Mouse (Mus musculus) heart, adult 2 months (tissue): ENCODE data around the gene Tbc1d9. TPM values are rescaled to one million over a fixed set of nuclear protein-coding genes. Genes with fewer than 3 reads are reported as not detected.

ENCODE experiments used
- DNase-seq, 2 experiments: peaks; one replicate each; pipeline ENCODE4 v3.0.0; 2021
- H3K27ac ChIP-seq: fragments of 200-600 bp; 2 replicates; pipeline ENCODE4 v1.8.1; 2022
- H3K27me3 ChIP-seq: fragments of 200-500 bp; 2 replicates; pipeline ENCODE4 v1.6.1; 2012; ENCODE audit warnings: mild to moderate bottlenecking, low read length, inconsistent platforms, mixed read lengths; ENCODE audit not compliant: control insufficient read depth, insufficient read depth
- H3K36me3 ChIP-seq: fragments of 200-500 bp; 2 replicates; pipeline ENCODE4 v1.6.1; 2012; ENCODE audit warnings: low read length, inconsistent platforms; ENCODE audit not compliant: control insufficient read depth, insufficient read depth
- H3K4me1 ChIP-seq: fragments of 200-500 bp; 2 replicates; pipeline ENCODE4 v1.6.1; 2011; ENCODE audit warnings: low read length; ENCODE audit not compliant: control insufficient read depth, insufficient read depth
- H3K4me3 ChIP-seq: fragments of 200-600 bp; 2 replicates; pipeline ENCODE4 v1.8.1; 2022
- H3K79me2 ChIP-seq: fragments of 200-500 bp; replicated peaks from 2 replicates; pipeline ENCODE4 v1.6.1; 2012; ENCODE audit warnings: mild to moderate bottlenecking, inconsistent platforms, low read length, moderate library complexity, mixed read lengths; ENCODE audit not compliant: control insufficient read depth, insufficient read depth
- H3K9ac ChIP-seq: fragments of 200-500 bp; 2 replicates; pipeline ENCODE4 v1.6.1; 2012; ENCODE audit warnings: low read depth, mild to moderate bottlenecking, control low read depth, inconsistent platforms, low read length, mixed read lengths
- CTCF ChIP-seq: fragments of 200-600 bp; IDR thresholded peaks from 2 replicates; pipeline ENCODE4 v1.8.1; 2022; ENCODE audit warnings: antibody characterized with exemption, mild to moderate bottlenecking, moderate library complexity
- EP300 ChIP-seq: fragments of 200-500 bp; IDR thresholded peaks from 2 replicates; pipeline ENCODE4 v1.6.1; 2011; ENCODE audit warnings: low read depth, low read length, control low read depth; ENCODE audit not compliant: insufficient read depth
- POLR2A ChIP-seq: fragments of 200-500 bp; IDR thresholded peaks from 2 replicates; pipeline ENCODE4 v1.6.1; 2011; ENCODE audit warnings: mild to moderate bottlenecking, low read depth, low read length, control low read depth; ENCODE audit not compliant: insufficient read depth
- WGBS: fragments of 180-500 bp; shearing (Covaris S2); methylation state at CpG from one replicate; pipeline ENCODE4 v1.1.7; 2018; 5-methylcytosine and 5-hydroxymethylcytosine counted together
- intact Hi-C: fragments of 180-260 bp; cut with DNase I; formaldehyde crosslinking; loops from one replicate; pipeline ENCODE4 v1.15.1; 2025
- polyA plus RNA-seq: library from polyadenylated mRNA; depleted of rRNA; stranded (reverse); fragments of >200 nt; gene quantifications from 2 replicates; pipeline ENCODE4 v1.2.3, GENCODE M21; 2012
- total RNA-seq, 2 experiments: library from RNA; stranded (reverse); gene quantifications; 2 replicates each; pipeline ENCODE4 v1.2.3; 2021

Gene Tbc1d9
- total and polyA plus RNA-seq, 3 experiments = 2.3 to 2.6 (median 2.4) TPM

DNA sequence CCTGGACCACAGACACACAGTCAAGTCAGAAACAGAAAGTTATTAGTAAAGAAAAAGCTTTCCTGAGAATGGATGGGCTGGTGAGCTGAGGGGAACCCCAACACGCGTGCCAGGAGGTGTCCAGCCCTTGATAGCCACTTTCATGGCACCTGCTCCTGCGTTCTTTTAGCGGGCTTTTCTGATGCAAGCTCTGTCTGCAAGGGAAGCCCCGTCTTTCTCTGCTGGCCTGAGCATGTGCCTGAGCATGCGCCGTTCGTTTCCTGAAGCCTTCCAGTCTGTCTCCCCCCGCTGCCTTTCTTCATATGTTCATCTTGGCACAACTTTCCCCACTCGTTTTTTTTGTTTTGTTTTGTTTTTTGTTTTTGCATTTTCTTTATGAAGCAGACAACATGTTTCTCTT is 10.5 kb downstream of the Tbc1d9 start:
- no peak overlapping the region for H3K27ac ChIP-seq
- TF ChIP-seq POLR2A = no peak
- no peak for TF ChIP-seq EP300
- TF ChIP-seq CTCF = no peak
- no peak overlapping the region for H3K9ac ChIP-seq
- 63% methylated on average over 10 of the region's 10 CpGs for WGBS
- no peaks in the 10 kb centered on the region for H3K36me3 ChIP-seq
- H3K27me3 ChIP-seq = no peaks in the 10 kb centered on the region
- H3K79me2 ChIP-seq = no peaks in the 10 kb centered on the region
- H3K4me3 ChIP-seq = no peak overlapping the region
- H3K4me1 ChIP-seq = peaks cover 4% of the 10 kb centered on the region; the same call in 1 of the 2 replicates
- intact Hi-C loops = no loop called here
- no peak for DNase-seq

DNA sequence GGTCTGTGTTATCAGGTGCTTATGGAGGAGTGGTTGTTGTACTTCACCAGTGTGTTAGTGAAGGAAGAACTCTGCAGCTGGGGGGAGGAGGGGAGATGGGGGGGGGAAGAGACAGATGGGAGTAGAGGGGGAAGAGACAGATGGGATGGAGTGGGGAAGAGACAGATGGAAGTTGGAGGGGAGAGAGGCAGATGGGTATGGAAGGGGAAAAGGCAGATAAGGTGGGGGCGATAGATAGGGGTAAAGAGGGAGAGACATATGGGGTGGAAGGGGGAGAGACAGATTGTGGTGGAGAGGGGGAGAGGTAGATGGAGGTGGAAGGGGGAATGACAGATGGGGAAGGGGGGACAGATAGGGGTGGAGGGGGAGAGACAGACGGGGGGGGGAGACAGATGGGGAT is 11.6 kb downstream of the Tbc1d9 start:
- no peak for TF ChIP-seq CTCF
- Histone ChIP-seq H3K4me1 (peaks cover 4% of the 10 kb centered on the region; the same call in 1 of the 2 replicates), H3K9ac (no peak overlapping the region), H3K27me3 (no peaks in the 10 kb centered on the region), H3K79me2 (no peaks in the 10 kb centered on the region), H3K27ac (no peak overlapping the region), H3K36me3 (no peaks in the 10 kb centered on the region), H3K4me3 (no peak overlapping the region)
- intact Hi-C loops = no loop called here
- DNase-seq = no peak
- WGBS = 75% methylated on average over 2 of the region's 2 CpGs

DNA sequence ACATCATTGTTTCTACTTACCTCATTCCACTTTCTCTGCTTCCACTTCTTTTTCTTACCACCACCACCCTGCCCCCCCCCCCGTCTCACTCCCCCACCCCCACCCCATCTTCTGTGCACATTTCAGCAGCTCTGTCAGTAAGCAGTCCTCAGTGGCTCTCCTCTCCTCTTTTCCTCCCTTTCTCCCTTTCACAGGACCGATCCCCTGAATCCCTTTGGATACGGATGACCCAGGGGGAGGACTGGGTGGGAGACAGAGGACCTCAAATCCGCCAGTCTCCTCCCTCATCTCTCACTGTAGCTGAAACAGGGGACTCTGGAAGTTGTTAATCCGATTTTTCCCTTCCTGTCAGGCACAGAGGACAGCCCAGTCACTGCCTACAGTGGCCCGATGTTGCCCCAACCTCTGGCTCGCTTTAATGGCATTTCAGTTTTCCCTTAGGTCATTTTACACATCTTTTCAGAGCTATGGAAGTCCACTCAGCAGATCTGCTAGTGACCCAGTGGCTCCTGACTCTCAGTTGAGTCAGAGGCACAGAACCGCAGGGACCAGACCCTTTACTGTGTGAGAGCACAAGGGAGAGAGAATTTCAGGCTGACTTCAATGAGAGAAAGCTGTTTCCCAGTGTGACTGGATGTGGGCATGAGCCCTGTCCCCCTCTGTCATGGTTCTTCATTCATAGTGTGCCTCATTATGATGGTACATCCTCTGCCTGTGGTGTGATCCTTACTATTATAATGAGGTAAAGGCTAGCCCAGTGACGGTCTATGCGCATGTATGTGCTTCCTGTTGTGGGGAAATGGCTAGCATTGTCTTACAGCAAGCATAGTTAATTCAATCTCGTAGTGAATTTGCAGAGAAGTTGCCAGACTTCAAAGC is 12.4 kb downstream of the Tbc1d9 start:
- Histone ChIP-seq H3K79me2 (no peaks in the 10 kb centered on the region), H3K36me3 (no peaks in the 10 kb centered on the region), H3K27me3 (no peaks in the 10 kb centered on the region), H3K27ac (no peak overlapping the region), H3K9ac (no peak overlapping the region), H3K4me1 (peaks cover 4% of the 10 kb centered on the region; the same call in 1 of the 2 replicates), H3K4me3 (no peak overlapping the region)
- TF ChIP-seq EP300 (no peak), CTCF (no peak), POLR2A (no peak)
- WGBS = 43% methylated on average over 11 of the region's 11 CpGs
- intact Hi-C loops = no loop called here
- no peak for DNase-seq

DNA sequence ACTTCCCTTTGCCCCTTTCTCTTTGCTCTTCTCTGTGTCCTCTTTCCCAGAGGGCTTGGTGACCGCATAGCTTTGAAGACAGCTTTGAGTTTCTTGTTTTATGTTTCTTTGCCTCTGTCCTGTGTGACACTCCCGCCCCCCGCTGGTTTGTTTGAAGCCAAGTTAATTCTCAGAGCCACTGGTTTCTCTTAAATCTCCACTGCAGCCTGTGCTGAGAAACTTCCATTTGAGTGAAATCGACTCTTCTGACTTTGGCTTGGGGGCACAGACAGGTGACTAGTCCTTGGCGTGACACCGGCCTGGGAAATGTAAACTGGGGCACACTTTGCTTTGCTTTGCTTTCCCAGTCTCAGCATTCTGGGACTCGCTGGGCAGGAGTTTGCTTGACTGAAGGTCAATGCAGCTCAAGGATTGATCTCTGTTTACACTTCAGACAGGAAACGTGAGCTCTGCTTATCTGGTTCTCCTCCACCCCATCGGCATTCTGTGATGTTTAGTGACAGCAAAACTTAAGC is 13.1 kb downstream of the Tbc1d9 start:
- Histone ChIP-seq H3K36me3 (no peaks in the 10 kb centered on the region), H3K9ac (no peak overlapping the region), H3K27ac (no peak overlapping the region), H3K27me3 (no peaks in the 10 kb centered on the region), H3K4me1 (peaks cover 4% of the 10 kb centered on the region; the same call in 1 of the 2 replicates), H3K79me2 (no peaks in the 10 kb centered on the region), H3K4me3 (no peak overlapping the region)
- WGBS = 19% methylated on average over 9 of the region's 9 CpGs
- intact Hi-C loops = no loop called here
- DNase-seq = peak in 1 of 2 experiments; percentile 7
- TF ChIP-seq CTCF (peak; percentile 50), EP300 (no peak), POLR2A (no peak)

DNA sequence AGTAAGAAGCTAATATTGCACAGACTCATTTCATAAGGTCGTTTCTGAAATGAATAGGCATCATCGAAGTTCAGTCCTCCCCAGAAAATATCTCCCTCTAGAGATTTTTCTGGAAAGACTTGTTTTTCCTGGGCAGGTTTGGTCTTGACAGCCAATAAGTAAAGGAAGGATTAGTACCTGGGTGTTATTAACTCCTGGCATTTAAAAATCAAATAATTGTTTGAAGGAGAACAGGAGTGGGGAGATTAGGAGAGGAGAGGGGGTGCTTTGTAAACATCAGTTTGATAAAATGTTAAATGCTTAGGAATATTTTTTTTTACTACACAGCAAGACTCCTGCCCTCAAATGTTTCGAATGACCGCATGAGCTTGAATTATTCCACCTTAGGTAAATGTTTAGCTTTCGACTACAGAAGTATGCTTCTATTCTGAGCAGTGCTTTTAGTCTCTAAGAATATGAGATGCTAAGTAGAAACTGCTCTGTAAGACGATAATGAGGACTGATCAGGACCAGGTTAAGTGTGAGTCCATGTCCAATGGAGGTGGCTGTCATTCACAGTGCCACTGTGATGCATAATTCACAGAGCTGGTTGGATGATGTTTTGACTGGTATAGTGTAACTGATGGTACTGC is 16.8 kb downstream of the Tbc1d9 start:
- DNase-seq = no peak
- Histone ChIP-seq H3K4me3 (no peak overlapping the region), H3K36me3 (no peaks in the 10 kb centered on the region), H3K79me2 (no peaks in the 10 kb centered on the region), H3K27me3 (no peaks in the 10 kb centered on the region), H3K4me1 (peaks cover 4% of the 10 kb centered on the region; the same call in 1 of the 2 replicates), H3K27ac (no peak overlapping the region), H3K9ac (no peak overlapping the region)
- intact Hi-C loops = no loop called here
- TF ChIP-seq POLR2A (no peak), EP300 (no peak), CTCF (no peak)
- 86% methylated on average over 6 of the region's 6 CpGs for WGBS

DNA sequence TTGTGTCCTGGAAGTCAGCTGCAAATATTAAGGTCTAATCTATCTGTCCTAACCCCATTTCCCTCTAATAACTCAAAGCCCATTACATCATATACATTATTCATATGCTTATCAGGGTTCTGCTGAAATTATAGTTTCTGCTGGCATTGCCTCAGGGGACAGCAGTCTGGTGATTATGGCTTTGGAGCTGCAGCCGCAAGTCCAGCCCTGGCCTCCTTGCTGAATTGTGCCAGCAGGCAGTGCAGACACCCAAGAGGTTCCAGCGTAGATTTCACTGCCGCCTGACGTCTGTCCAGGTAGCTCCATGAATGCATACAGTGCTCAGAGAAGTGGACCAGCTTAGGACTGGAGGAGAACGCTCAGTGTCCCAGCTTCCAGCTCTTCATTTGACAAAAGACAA is 17.6 kb downstream of the Tbc1d9 start:
- DNase-seq = no peak
- peaks cover 3% of the 10 kb centered on the region; the same call in 1 of the 2 replicates for H3K4me1 ChIP-seq
- TF ChIP-seq CTCF (no peak), POLR2A (no peak), EP300 (no peak)
- no peak overlapping the region for H3K27ac ChIP-seq
- no peaks in the 10 kb centered on the region for H3K79me2 ChIP-seq
- H3K36me3 ChIP-seq = no peaks in the 10 kb centered on the region
- no peaks in the 10 kb centered on the region for H3K27me3 ChIP-seq
- 84% methylated on average over 5 of the region's 5 CpGs for WGBS
- no peak overlapping the region for H3K4me3 ChIP-seq
- H3K9ac ChIP-seq = no peak overlapping the region
- intact Hi-C loops = no loop called here
